Mouse (Mus musculus): ENCODE measurements around the gene Lrrtm3.

Lrrtm3 gene

GRCm38 (mm10) chr10:64089680-64090460 is at the start of gene Lrrtm3:
Gene Lrrtm3 (minus strand): TSS chr10:64090277.
- peak; percentile 92 for DNase-seq (ENCODE audit: low read depth, low spot score)

GRCm38 (mm10) chr10:64135481-64135880 is 45.4 kb upstream of the Lrrtm3 start:
- DNase-seq (ENCODE audit: low read depth, low spot score), result no peak

GRCm38 (mm10) chr10:64133461-64133860 is 43.4 kb upstream of the Lrrtm3 start:
- DNase-seq (ENCODE audit: low read depth, low spot score), result no peak

DNA sequence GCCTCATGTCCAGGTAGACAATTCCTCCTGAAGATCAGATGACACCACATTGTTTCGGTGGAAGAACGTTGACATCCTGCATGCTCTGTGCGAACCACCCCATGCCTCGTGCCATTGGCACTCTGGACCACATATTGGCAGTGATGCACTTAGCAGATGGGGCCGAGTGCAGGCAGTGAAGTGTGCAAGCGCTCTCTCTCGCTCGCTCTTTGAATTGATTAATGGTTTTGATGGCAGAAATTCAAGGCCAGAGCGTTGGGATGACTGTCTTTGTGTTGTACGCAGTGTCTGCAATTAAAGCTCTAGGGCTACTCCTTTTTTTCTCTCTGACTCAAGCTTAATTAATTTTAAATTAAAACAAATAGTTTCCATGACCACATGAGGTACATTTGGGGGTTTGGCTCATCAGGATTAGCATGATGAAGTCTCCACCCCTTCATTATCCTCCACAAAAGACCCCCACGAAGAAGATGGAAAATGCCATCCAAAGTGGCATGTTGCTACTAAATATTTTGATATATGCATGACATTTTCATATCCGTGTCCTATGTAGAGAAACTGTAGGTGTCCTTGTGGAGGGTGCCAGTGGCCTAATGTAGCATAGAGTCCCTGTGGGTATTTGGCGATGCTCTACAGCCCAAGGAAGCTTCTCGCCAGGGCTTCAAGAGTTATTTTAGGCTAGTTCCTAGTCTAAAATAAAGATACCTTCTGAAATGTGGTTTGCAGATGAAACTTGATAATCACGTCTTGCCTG is 40.5 kb upstream of the Lrrtm3 start:
- DNase-seq (ENCODE audit: low read depth, low spot score), result no peak

DNA sequence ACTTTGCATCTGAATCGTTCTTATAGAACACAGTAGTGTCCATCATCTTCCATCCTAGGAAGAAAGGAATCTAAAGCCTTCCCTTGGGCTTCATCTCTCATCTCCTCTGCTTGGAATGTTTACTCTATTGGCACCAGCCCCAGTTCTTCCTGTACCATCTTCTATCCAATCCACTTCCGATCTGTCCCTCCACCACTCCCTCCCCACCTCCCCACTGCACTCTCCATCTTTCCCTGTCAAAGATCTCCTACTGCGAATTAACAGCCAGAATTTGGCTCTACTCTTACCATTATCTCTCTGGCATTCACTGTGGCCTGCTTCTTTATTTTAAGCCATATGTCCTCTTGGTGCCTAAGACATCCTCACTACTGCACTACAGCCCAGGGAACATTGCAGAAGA is 28.8 kb upstream of the Lrrtm3 start:
- no peak for DNase-seq (ENCODE audit: low read depth, low spot score)

GRCm38 (mm10) chr10:64115246-64115645 is 25.2 kb upstream of the Lrrtm3 start:
- DNase-seq (ENCODE audit: low read depth, low spot score), result no peak

- peak; percentile 17 for DNase-seq (ENCODE audit: low read depth, low spot score)
These were observed 6.5 kb upstream of the Lrrtm3 start for GRCm38 (mm10) chr10:64096532-64096931.

DNA sequence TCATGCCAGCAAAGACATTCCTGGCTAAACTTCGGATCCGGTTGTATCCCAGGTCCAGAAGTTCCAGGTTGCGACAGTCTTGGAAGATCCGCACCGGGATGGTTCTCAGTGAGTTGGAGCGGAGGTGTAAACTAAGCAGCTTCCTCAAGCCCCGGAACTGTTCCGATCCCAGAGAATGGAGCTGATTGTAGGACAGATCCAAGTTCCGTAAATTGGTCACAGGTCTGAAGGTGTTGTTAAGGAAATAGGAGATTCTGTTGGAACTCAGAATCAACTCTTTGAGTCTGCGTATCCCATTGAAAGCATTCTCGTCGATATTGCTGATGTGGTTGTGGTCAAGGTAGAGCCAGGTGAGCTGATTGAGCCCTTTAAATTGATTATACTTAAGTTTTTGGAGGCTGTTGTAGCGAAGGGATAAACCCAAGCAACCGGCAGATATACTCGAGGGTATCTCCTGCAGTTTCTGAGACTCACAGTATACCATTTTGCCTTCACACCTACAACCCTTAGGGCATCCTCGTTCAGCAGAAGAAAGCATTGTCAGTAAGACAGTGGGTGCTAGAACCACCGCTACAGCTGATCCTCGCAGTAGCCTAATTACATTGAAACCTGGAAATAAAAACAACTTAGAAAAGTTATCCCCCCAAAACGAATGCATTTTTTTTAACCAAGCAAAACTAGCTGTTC is 1.2 kb downstream of the Lrrtm3 start:
- no peak for DNase-seq (ENCODE audit: low read depth, low spot score)

GRCm38 (mm10) chr10:64087936-64088773 is 1.9 kb downstream of the Lrrtm3 start:
- DNase-seq (ENCODE audit: low read depth, low spot score), result no peak

DNA sequence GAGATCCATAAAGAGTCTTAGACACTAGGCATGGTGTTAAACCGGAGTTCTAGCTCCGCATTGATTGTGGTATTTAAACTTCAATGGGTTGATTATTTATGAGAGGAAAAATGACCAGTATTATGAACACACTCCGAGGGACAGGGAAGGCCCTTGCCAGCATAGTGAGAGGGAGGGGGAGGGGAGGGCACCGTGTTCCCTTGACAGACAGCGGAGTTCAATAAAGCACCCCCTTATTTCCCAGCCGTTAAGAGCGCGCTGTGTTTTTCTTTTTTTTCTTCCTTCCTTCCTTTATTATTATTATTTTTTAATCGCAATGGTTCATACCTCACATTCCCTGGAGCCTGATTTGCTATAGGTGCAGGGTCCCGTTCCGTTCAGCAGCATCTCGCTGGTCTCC is 2.6 kb downstream of the Lrrtm3 start:
- DNase-seq (ENCODE audit: low read depth, low spot score), result no peak

DNA sequence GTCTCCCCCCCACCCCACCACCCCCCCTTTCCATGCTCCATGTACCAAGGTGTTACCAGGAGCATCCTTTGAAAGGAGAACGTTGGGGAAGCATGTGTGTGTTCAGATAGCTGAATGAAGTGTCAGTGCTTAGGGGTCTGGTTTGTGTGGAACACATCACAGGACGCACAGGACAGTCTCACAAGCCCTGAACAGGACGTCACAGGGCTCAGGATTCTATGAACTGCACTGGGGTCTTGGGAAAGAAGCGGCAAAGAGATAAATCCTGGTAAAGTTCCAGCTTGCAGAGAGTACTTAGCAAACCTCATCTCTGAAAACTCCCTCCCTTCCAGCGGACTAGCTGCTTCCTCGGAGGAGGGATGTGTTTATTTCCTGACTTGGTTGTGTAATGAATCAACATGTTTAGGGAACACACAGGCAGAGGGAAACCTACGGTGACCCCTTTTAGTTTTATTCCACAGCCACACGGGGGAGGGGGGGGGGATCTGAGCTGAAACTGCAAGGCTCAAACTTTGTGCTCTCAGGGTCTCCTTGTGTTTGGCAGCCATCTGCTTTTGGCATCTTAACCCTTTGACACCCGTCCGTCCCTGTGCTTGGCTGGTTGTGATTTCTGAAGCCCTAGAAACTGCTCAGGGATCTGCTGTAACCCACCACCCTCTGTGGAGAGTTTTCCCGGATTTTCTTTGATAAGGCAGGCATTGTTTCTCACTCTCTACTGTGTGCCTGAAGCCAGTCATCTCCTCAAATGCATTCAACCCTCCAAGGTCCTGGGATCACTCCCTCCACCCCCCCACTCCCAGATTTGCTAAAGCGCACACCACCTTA is 3.3 kb downstream of the Lrrtm3 start:
- no peak for DNase-seq (ENCODE audit: low read depth, low spot score)

DNA sequence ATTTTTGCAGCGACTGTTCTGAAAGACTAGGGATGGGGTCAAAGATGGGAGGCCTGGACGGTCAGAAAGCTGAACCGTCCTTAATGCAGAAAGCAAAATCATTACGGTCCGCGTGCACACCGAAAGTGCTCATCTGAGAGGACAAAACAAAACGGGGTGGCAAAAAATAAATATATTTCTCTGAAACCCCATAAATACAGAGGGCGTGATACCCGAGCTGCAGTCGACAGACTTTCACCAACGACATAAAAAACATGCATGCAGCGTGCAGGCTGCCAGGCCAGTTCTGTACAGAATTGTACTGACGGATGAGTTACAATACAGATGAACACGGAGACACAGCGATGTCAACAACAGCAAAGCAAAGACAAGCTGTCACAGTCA is 3.9 kb downstream of the Lrrtm3 start:
- no peak for DNase-seq (ENCODE audit: low read depth, low spot score)

DNA sequence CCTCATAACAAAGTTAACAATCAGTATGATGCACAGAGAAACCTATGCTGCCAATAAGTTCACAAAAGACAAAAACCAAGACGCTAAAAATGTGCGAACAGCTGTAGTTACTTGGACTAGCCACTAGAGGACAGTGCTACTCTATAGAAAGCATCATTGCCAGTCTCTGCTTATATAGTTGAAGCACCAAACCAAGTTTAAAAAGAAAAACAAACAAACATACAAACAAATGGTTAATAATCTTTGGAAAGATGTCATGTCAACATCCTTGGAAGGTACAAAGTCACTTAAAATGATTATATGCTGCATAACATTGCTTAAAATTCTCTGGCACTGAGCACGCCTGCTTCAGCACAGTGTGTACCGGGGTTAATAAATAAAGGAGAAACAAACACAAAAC is 5.6 kb downstream of the Lrrtm3 start:
- DNase-seq (ENCODE audit: low read depth, low spot score), result peak; percentile 40

- DNase-seq (ENCODE audit: low read depth, low spot score), result no peak
These were observed 6.3 kb downstream of the Lrrtm3 start for GRCm38 (mm10) chr10:64083813-64084212.

DNA sequence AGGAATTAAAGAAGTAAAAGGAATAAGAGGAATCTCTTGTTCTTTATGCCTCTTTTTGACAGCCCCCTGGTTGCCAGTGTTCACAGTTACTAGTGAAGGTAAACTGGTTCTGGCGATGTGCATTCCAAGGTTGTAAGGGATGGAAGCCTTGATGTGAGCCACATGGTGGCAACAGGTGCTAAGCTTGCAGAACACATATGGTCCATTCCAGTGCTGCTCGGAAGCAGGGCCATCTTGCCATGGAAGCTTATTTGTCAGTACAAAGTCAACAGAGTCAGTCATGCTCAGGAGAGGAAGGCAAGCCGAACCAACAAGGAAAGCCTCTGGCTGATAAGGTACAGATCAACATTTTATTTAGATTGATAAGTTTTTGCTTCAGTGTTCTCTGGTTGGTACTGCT is 7.7 kb downstream of the Lrrtm3 start:
- DNase-seq (ENCODE audit: low read depth, low spot score), result no peak

DNA sequence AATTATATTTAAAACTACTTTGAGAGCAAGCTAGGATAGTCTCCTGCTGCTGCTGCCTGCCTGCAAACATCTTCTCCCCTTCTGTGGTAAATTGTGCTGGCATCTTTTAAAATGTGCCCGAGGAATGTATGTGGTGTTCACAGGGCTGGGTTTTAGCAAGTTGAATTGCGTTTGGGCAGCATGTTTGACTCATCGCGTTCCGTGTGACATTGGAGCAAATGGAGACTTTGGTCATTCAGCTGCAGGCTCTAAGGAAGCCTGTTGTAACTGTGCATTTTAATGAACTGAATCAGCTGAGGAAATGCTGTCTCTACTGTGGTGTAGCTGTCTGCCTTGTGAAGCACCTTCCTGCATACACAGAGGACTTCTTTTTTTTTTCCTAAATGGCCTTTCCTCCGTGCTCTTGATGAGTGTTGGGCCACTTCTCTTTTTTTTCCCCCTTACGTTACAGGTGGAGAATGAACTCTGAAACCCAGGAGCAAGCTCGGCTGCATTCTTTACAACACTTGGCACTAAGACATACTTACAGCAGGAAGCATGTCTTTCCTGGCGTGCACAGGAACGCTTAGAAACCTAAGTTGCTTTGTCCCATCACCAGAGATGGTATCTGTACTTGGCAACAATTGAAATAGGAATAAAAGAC is 13.5 kb downstream of the Lrrtm3 start:
- DNase-seq (ENCODE audit: low read depth, low spot score), result no peak

DNA sequence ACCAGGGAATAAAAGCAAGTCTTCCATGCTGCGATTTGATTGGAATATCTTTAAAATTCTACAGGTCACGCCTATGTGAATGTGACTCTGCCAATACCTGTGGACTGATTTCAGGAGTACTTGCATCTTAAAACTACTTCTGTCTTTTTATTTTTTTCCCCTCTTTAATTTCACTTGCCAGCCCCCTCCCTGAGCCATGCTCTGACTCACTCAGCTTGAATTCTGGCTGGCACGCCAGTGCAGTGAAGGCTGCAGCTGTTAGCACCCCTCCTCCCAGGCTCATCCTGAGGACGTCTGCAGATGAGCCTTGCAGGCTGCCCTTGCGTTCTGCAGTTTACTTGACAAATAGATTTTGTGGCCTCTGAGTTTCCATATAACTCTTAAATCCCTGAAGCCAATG is 14.1 kb downstream of the Lrrtm3 start:
- DNase-seq (ENCODE audit: low read depth, low spot score), result no peak

GRCm38 (mm10) chr10:64063704-64064103 is 26.4 kb downstream of the Lrrtm3 start:
- no peak for DNase-seq (ENCODE audit: low read depth, low spot score)

GRCm38 (mm10) chr10:64049946-64050345 is 40.1 kb downstream of the Lrrtm3 start:
- DNase-seq (ENCODE audit: low read depth, low spot score), result no peak

DNA sequence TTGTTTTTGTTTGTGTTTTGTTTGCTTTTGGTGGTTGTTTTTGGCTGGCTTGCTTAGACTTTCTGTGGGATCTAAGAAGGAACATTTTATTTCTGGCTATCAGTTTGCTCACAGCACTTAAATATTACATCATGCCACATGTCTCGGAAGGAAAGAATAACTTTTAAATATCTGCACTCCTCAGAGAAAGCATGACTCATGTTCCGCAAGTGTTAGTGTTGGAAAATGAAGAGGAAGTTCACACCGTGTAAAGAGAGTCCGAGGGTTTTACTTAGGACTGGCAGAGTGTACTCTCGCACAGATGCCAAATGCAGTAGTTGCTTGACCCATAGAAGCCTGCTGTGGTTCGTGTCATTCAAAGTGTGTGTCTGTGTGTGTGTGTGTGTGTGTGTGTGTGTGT is 40.9 kb downstream of the Lrrtm3 start:
- no peak for DNase-seq (ENCODE audit: low read depth, low spot score)
